Comparison of ENCODE assay signal across 23 mouse cellular contexts in the genomic region with DNA sequence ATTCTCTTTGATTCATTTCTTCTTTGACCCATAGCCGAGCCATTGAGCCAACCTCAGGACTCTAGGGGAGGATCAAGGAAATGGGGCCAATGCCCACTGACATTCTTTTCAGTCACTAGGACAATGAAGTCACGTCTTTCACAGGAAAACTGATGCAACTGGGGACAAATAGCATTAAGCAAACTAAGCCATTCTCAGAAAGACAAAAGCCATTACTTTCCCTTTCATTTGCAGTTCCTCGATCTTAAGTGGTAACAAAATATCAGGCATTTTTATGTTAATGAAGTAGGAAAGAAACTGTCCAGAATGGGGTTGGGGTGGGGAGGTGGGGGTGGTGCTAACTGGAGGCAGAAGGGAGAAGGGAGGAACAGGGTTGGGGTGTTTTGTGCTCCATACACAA. TPM values are rescaled to one million over a fixed set of nuclear protein-coding genes. Genes with fewer than 3 reads are reported as not detected.
DNase-seq lines count a peak whose midpoint lies in the region; TF ChIP-seq lines count a peak whose summit lies in the region.
"Had no signal": no experiment of that assay in that cellular context is flagged by ENCODE, and none has a peak within 500 bp of the region (broad histone marks: within the 10 kb centered on the region; RNA-seq: fewer than 3 reads in every experiment).

No protein-coding gene starts in this region.

- peak overlapping the region; percentile 64 for H3K4me2 ChIP-seq in myocyte (ENCODE audit: low read depth)
- H3K4me2 ChIP-seq: embryonic facial prominence, embryonic 12.5 days; embryonic facial prominence, embryonic 15.5 days; heart, embryonic 13.5 days; hindbrain, embryonic 12.5 days; hindbrain, embryonic 15.5 days had no signal

- H3ac ChIP-seq in myocyte (ENCODE audit: control insufficient read depth, insufficient read length): no peak overlapping the region

- no peaks in the 10 kb centered on the region for H3K36me3 ChIP-seq in myocyte (ENCODE audit: control insufficient read depth, insufficient read depth)
- no peaks in the 10 kb centered on the region for H3K36me3 ChIP-seq in hindbrain, embryonic 10.5 days
- H3K36me3 ChIP-seq: embryonic facial prominence, embryonic 12.5 days; embryonic facial prominence, embryonic 15.5 days; heart, embryonic 13.5 days; hindbrain, embryonic 12.5 days; hindbrain, embryonic 15.5 days had no signal

- H3K4me3 ChIP-seq in myocyte: no peak overlapping the region
- H3K4me3 ChIP-seq in hindbrain, embryonic 10.5 days: no peak overlapping the region
- H3K4me3 ChIP-seq: embryonic facial prominence, embryonic 12.5 days; embryonic facial prominence, embryonic 15.5 days; gastrocnemius, adult 2 months; heart, embryonic 13.5 days; hindbrain, embryonic 12.5 days; hindbrain, embryonic 15.5 days had no signal

- WGBS in hindbrain, embryonic 10.5 days: 38% methylated on average over 3 of the region's 3 CpGs

- no peaks in the 10 kb centered on the region for H3K9me3 ChIP-seq in hindbrain, embryonic 10.5 days
- H3K9me3 ChIP-seq: embryonic facial prominence, embryonic 12.5 days; embryonic facial prominence, embryonic 15.5 days; heart, embryonic 13.5 days; hindbrain, embryonic 12.5 days; hindbrain, embryonic 15.5 days had no signal

- H3K79me2 ChIP-seq in myocyte (ENCODE audit: control insufficient read depth, insufficient read depth): no peaks in the 10 kb centered on the region

- H3K27ac ChIP-seq in hindbrain, embryonic 10.5 days: no peak overlapping the region
- H3K27ac ChIP-seq: embryonic facial prominence, embryonic 12.5 days; embryonic facial prominence, embryonic 15.5 days; gastrocnemius, adult 2 months; heart, embryonic 13.5 days; hindbrain, embryonic 12.5 days; hindbrain, embryonic 15.5 days had no signal

- H3K27me3 ChIP-seq in myocyte (ENCODE audit: control insufficient read depth, insufficient read depth, insufficient read length): no peaks in the 10 kb centered on the region
- no peaks in the 10 kb centered on the region for H3K27me3 ChIP-seq in hindbrain, embryonic 10.5 days (ENCODE audit: insufficient read depth, poor library complexity, severe bottlenecking)
- H3K27me3 ChIP-seq: embryonic facial prominence, embryonic 12.5 days; embryonic facial prominence, embryonic 15.5 days; heart, embryonic 13.5 days; hindbrain, embryonic 12.5 days; hindbrain, embryonic 15.5 days had no signal

- TF ChIP-seq POLR2A in myocyte (IDR thresholded peaks at IDR 0.05; ENCODE audit: insufficient read length, low read depth): no peak

- H3K4me1 ChIP-seq in hindbrain, embryonic 10.5 days (replicated peaks): 0 out of 2 replicates have a peak, but pooled peaks cover 5% of the 10 kb centered on the region
- H3K4me1 ChIP-seq: embryonic facial prominence, embryonic 15.5 days; hindbrain, embryonic 12.5 days; hindbrain, embryonic 15.5 days had no signal

- DNase-seq in 3T3-L1 (ENCODE audit: low read depth, low spot score) (peak; percentile 13), ES-CJ7 (ENCODE audit: low read depth, low spot score) (peak; percentile 97), R1 (ENCODE audit: low read depth, low spot score) (peak; percentile 97)
- DNase-seq in hindbrain, embryonic 10.5 days (ENCODE audit: low spot score): no peak
- no peak for DNase-seq in spleen, postnatal 14 days (ENCODE audit: low spot score in 2 of 2)
- no peak for DNase-seq in T-cell, adult 2 months (ENCODE audit: low spot score)
- DNase-seq: adrenal gland, postnatal 10 days; adrenal gland, postnatal 36 days; cerebellum, adult 18-20 months; cerebellum, adult 9-10 months; cerebellum, postnatal 25 days; forebrain, postnatal 0 days; gastrocnemius, adult 2 months; gastrocnemius, postnatal 14 days; heart, adult 18-20 months; heart, postnatal 14 days; heart, postnatal 4 days had no signal

TF ChIP-seq in myocyte, 11 proteins besides CTCF, POLR2A, EP300 and RAD21:
- TF ChIP-seq CEBPB (IDR thresholded peaks at IDR 0.05; ENCODE audit: insufficient read depth, poor library complexity, severe bottlenecking): 0 out of 2 replicates have a peak, but pooled peaks have one; percentile 50
- TF ChIP-seq MYOG (IDR thresholded peaks at IDR 0.05; ENCODE audit: control insufficient read depth in 1 of 3, insufficient read depth in 1 of 3, insufficient read length in 2 of 3, low read depth in 2 of 3): no peak
- no peak for TF ChIP-seq TCF3 (IDR thresholded peaks at IDR 0.05; ENCODE audit: insufficient read length, low read depth)
TF ChIP-seq in myocyte: peak in this region for 1.

RNA-seq across cellular contexts. Expression of a gene that starts 13.4 kb away (rescaled TPM):
- polyA plus RNA-seq in myocyte (2012; fragmentation: generic; extraction: Trizol): 3.1 TPM
- polyA plus RNA-seq in hindbrain, embryonic 10.5 days (2016; fragmentation: Nextera tagmentation; extraction: Ambion mirVana): 32.4 and 38.1 TPM in 2 replicates

Comparison
In these comparisons a context has a peak if more than half of its experiments do, and no peak if none do; other contexts are left out.
1. DNase-seq: peak in 3T3-L1 (single experiment), ES-CJ7 (single experiment) and R1 (single experiment); none in hindbrain, embryonic 10.5 days (single experiment), spleen, postnatal 14 days (0 of 2) and T-cell, adult 2 months (single experiment).